Mouse (Mus musculus): ENCODE results near the gene Pglyrp4.
"Not testable (repeated sequence)": the region's sequence is repeated elsewhere in the genome, so short reads cannot be mapped to it uniquely, and the experiment has no call there.

Gene Pglyrp4

GRCm38 (mm10) chr3:90726606-90727005 is at the start of gene Pglyrp4:
TSS of gene Pglyrp4 (plus strand) at chr3:90726906.
- no peak for DNase-seq (ENCODE audit: low read depth)

GRCm38 (mm10) chr3:90678656-90679055 is 48.0 kb upstream of the Pglyrp4 start:
- no peak for DNase-seq (ENCODE audit: low read depth)

- DNase-seq (ENCODE audit: low read depth) = no peak
Observed at GRCm38 (mm10) chr3:90683929-90684328, 42.8 kb upstream of the Pglyrp4 start.

- no peak for DNase-seq (ENCODE audit: low read depth)
Observed at GRCm38 (mm10) chr3:90686835-90687234, 39.9 kb upstream of the Pglyrp4 start.

- DNase-seq (ENCODE audit: low read depth) = no peak
Observed at GRCm38 (mm10) chr3:90693496-90693895, 33.2 kb upstream of the Pglyrp4 start.

GRCm38 (mm10) chr3:90695613-90696012 is 31.1 kb upstream of the Pglyrp4 start, which contains the start of gene S100a9:
TSS of gene S100a9 (minus strand) at chr3:90695721.
- no peak for DNase-seq (ENCODE audit: low read depth)

GRCm38 (mm10) chr3:90702244-90702643 is 24.5 kb upstream of the Pglyrp4 start:
- DNase-seq (ENCODE audit: low read depth) = no peak

GRCm38 (mm10) chr3:90708523-90709202 is 18.0 kb upstream of the Pglyrp4 start:
- DNase-seq (ENCODE audit: low read depth) = peak; percentile 45

GRCm38 (mm10) chr3:90709591-90710460 is 16.9 kb upstream of the Pglyrp4 start:
- DNase-seq (ENCODE audit: low read depth) = peak; percentile 90

GRCm38 (mm10) chr3:90749658-90750057 is 23.0 kb downstream of the Pglyrp4 start:
- no peak for DNase-seq (ENCODE audit: low read depth)

GRCm38 (mm10) chr3:90777776-90778175 is 51.1 kb downstream of the Pglyrp4 start, which contains the start of gene Gm5849:
TSS of gene Gm5849 (minus strand) at chr3:90777876.
- DNase-seq (ENCODE audit: low read depth) = not testable (repeated sequence)

Measured in naive thymus-derived CD4-positive, alpha-beta T cell, adult 2 months (primary cell).